Mouse (Mus musculus) urinary bladder, postnatal 4 days (tissue): Measurements from ENCODE around the gene Rprd1b.
A peak's percentile ranks its signal among the peaks of the same experiment; 100 is the strongest.

Source experiments
- DNase-seq, 2 experiments: peaks; one replicate each; pipeline ENCODE4 v3.0.0; 2021 to 2022; ENCODE audit warnings: low spot score in 2 of 2

Gene Rprd1b

GRCm38 (mm10) chr2:158144750-158145527 is 116.6 kb downstream of the Rprd1b start:
- DNase-seq: no peak

DNA sequence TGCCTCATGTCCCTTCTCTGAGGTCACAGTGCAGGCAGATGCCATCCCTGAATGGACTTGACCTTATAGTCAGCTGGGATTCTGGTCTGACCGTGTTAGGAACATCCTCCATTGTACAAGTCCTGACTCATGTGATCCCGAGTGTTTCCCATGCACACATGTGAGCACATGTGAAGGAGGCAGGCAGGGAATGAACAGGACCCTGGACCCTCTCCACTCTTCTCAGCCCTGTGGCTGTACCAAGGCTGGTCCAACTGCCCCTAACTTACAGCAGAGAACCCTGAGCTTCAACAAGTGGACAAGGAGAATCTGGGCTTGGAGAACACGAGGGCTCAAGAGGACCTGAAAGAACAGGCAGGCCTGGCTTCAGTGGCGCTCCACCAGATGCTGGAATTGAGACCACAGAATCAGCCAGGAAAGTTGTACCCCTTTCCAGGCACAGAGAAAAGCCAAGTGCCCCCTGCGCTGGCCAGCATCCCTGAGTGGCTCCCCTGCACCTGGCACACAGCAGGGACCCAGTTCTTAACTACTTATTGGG is 117.3 kb downstream of the Rprd1b start:
- no peak for DNase-seq

GRCm38 (mm10) chr2:158146223-158146622 is 117.9 kb downstream of the Rprd1b start, which contains the start of gene Tgm2:
Tgm2 (minus strand) TSS chr2:158146436.
- DNase-seq: peak; percentile 84 to 95

DNA sequence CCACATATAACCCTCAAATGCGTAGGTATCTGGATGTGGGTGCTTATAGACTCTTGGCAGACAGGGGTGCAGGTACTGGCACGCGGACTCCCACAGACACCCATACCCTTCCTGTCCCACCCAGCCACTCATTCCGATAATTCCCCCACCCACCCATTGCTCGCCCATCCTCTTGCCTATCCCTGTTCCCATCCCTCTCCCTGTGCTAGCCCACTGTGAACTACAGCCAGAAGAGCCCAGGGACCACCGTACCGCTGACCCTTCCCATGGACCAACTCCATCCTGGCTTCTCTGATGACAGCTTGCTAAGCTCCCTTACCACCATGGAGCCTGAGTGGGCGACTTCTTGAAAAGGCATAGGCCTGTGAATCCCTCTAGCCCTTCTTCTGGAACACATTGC is 118.7 kb downstream of the Rprd1b start:
- DNase-seq: no peak

DNA sequence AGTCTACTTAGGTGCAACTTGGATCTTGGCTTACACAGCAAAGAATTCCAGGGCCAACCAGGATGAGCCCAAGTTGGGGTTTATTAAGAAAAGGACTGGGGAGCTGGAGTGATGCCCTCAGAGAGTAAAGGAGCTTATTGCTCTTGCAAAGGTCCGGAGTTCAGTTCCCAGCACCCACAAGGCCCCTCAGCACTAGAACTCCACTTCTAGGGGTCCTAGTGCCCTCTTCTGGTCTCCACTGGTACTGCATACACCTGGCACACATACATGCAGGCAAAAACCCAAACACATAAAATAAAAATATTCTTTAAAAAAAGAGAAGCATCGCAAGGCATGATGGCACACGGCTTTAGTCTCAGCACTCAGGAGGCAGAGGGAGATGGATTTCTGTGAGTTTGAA is 122.8 kb downstream of the Rprd1b start:
- no peak for DNase-seq

- DNase-seq: no peak
Measured at GRCm38 (mm10) chr2:158152685-158153309, 124.5 kb downstream of the Rprd1b start.

- DNase-seq: no peak
Measured at GRCm38 (mm10) chr2:158153728-158154343, 125.5 kb downstream of the Rprd1b start.

GRCm38 (mm10) chr2:158154641-158155040 is 126.3 kb downstream of the Rprd1b start:
- DNase-seq: no peak

GRCm38 (mm10) chr2:158155101-158155500 is 126.8 kb downstream of the Rprd1b start:
- DNase-seq: no peak

DNA sequence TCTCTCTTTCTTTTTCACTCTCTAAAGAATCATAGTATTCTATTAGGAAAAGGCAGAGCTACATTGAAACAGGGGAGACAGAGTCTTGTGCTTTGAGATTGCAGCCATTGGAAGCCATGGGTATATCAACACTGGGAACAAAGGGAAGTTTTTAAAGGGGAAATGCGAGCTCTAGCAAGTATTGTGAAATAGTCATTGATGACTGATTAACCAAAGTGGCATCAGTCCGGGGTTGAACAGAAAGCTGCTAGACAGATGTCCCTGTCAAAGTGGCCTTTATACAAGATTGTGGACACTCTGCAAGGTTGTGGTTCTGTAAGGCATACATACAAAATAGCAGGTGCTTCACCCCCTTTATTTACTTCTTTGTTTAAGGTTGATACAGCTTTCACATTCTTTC is 127.3 kb downstream of the Rprd1b start:
- no peak for DNase-seq

GRCm38 (mm10) chr2:158156487-158156886 is 128.2 kb downstream of the Rprd1b start:
- DNase-seq: no peak

- DNase-seq: no peak
Measured at GRCm38 (mm10) chr2:158157654-158158053, 129.4 kb downstream of the Rprd1b start.

DNA sequence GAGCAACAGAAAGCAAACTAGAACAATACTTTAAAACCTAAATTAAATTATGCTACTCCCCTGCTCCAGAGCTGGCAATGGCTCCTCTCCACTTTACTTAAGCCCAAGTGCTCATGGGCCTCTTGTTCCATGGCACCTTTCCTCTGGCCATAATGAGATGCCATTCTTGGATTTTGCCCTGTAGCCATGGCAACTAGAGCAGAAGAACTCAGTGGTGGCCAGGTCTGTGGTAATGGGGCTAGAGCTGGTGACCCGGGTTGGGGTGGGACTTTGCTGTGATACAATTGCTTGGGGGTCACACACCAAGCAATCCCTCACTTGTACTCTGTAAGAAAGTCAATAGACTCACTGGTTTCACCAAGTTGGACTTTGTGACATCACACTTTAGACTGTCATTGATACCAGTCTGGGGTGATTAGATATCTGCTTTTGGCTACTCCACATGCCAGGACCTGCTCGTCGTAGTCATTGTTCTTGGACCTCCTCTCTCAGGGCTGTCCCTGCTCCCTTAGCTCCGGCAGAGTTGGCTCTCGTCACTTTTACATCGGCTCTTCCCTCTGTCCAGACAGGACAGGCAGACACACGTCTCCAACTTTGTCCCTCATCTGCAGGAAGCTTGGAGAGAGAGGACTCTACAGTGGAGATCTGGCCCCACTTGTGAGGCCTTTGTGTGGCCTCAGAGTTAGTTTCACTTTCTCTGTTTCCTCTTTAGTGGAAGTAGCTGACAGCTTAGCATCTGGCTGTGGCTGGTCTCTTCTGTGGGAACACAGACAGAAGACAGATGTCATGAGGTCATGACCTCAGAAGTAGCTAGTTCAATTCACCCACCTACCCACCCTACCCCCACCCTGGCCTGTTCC is 131.3 kb downstream of the Rprd1b start:
- DNase-seq: no peak

DNA sequence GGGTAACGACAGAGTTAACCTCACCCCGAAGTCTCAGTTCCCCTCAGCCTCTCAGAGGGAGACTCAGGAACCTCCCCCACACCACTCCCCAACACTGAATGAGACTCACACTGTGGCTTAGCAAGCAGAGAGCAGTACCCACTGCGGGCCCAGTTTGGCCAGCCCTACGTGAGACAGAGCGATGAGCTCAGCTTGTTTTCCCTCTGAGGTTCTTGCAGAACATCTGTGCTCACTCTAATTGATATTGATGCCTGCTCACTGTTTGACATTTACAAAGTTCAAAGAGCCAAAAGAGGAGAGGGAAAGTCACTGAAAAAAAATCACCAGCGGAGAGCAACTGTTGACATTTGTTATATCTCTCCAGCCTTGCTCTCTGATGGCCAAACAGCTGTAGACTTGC is 133.5 kb downstream of the Rprd1b start:
- DNase-seq: no peak

GRCm38 (mm10) chr2:158163034-158163433 is 134.7 kb downstream of the Rprd1b start:
- no peak for DNase-seq

GRCm38 (mm10) chr2:158165776-158166175 is 137.5 kb downstream of the Rprd1b start:
- DNase-seq: no peak

DNA sequence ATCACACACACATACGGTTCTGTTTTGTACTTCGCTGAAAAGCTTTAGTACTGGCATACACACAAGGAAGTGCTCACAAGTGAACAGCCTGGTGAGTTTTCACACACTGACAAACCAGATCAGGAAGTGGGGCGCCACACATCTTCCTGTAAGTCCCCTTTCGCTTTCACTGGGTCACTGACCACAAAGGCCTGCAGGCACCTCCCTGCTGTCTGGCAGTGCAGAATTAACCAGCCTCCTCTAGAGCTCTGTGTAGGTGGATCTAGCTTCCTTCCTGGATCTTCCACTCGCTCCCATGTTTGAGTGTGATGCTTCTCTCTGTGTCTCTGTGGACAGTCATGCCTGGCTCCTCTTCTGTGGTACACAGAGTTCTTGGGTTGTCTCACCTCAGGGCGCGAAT is 138.3 kb downstream of the Rprd1b start:
- no peak for DNase-seq

GRCm38 (mm10) chr2:158167496-158168205 is 139.4 kb downstream of the Rprd1b start:
- no peak for DNase-seq

- DNase-seq: peak in 1 of 2 experiments; percentile 64
Measured at GRCm38 (mm10) chr2:158168741-158169211, 140.5 kb downstream of the Rprd1b start.

DNA sequence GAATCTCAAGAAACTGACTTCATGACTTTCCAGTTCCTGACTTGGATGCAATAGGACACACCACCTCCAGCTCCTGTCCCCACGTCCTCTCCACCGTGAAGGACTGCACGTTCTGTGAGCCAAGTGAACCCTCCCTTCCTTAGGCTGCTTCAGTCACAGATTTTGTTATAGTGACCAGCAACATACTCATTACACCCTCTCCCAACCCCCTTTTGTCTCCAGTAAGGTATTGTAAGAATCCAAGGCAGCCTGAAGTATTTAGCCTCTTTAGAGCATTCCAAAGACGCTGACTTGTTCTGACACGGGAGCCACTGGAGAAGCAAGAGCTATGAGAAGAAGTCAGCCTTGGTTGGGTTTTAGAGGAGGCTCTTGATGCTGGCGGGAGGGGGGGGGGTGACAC is 141.1 kb downstream of the Rprd1b start:
- no peak for DNase-seq

DNA sequence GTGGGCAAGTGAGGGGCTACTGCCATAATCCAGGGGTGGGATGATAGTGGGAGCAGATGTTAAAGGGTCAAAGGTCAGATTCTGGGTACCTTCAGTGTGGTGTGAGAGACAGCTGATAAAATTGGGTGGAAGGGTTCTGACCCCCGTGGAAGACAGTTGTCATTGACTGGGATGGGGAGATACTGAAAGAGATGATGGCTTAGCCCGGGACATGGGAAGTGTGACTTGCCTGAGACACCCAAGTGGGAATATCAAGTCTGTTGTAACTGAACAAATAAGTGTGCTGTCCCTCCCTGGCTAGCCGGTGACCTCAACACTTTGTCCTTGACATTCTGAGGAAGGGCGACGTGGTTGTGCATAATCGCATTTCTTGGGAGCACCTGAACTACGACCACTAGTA is 141.5 kb downstream of the Rprd1b start:
- no peak for DNase-seq
